Mouse (Mus musculus): ENCODE data around the gene Grip1. TPM values are rescaled to one million over a fixed set of nuclear protein-coding genes. Genes with fewer than 3 reads are reported as not detected.

The Grip1 gene
- total RNA-seq (2022), result not detected

DNA sequence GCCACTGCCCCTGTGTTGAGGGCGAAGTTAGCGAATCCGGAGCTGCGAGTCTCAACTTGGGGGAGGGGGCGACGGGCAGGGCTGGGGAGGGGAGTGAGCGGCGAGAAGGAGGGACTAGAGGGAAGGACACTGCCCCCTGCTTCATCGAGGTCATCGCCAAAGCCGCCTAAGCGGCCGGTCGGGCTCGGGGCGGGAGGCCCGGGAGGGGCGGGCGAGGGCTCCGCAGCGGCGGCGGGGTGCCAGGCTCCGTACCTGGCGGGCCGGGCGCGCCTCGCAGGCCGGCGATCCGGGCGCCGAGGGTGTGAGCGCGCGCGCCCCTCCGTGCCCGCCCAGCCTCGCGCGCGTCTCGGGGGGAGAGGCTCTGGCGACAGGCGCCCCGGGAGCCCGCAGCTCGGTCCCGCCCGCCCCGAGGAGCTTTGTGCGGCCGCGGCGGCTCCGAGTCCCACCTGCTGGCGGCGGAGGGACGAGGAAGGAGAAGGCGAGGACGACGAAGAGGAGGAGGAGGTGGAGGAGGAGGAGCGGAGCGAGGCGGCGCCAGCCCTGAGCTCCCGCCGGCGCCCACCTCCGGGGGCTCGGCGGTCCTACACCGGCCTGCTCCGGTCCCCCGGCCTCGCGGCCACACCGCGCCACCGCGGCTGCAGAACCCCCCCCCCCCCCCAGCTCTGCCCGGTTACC, at the start of gene Grip1:
Gene Grip1 (plus strand): TSS at position 400 of the 675 bp plus-strand sequence.
- DNase-seq (ENCODE audit: low spot score in 2 of 2), result no peak

- DNase-seq (ENCODE audit: low spot score in 2 of 2), result no peak
These were observed 48.5 kb upstream of the Grip1 start for GRCm38 (mm10) chr10:119405103-119405502.

- DNase-seq (ENCODE audit: low spot score in 2 of 2), result no peak
These were observed 48.0 kb upstream of the Grip1 start for GRCm38 (mm10) chr10:119405612-119406011.

DNA sequence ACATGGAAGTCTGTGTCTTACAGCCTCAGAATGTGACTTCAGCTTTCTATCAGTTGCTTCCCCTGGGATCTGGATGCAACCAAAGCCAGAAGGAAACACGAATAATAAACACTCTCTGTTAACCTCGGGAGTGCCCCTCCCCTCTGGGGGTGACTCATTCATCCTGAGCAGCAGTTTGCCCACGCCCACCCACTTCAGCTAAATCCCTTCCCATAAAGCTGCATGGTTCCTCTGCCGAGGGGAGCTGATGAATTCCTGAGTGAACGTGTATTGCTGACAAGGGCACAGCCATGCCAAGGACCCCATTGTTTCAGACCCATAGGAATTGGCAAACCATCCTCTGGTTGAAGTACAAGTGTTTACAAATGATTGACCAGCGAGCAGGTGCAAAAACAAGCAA, 45.3 kb upstream of the Grip1 start:
- DNase-seq (ENCODE audit: low spot score in 2 of 2), result no peak

DNA sequence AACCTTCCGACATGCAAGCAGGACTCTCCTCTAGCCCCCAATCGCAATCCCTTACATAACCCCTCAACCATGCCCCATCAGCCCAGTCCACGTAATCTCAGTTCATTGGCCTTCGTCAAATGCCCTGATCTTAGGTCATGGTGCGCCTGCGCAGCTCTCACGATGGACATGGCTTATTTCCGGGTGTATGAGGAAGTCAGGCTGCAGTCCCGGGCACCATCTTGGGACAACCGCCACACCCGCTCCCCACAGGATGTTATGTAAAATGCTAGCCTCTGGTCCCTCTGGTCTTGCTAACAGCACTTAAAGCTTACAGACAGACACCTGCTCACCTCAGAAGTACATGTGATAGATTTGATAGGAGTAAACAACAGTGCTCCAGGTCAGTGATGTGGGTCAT, 40.4 kb upstream of the Grip1 start:
- DNase-seq (ENCODE audit: low spot score in 2 of 2), result no peak

- DNase-seq (ENCODE audit: low spot score in 2 of 2), result no peak
These were observed 38.5 kb upstream of the Grip1 start for GRCm38 (mm10) chr10:119415106-119415505.

GRCm38 (mm10) chr10:119421418-119421817, 32.2 kb upstream of the Grip1 start:
- DNase-seq (ENCODE audit: low spot score in 2 of 2), result no peak

DNA sequence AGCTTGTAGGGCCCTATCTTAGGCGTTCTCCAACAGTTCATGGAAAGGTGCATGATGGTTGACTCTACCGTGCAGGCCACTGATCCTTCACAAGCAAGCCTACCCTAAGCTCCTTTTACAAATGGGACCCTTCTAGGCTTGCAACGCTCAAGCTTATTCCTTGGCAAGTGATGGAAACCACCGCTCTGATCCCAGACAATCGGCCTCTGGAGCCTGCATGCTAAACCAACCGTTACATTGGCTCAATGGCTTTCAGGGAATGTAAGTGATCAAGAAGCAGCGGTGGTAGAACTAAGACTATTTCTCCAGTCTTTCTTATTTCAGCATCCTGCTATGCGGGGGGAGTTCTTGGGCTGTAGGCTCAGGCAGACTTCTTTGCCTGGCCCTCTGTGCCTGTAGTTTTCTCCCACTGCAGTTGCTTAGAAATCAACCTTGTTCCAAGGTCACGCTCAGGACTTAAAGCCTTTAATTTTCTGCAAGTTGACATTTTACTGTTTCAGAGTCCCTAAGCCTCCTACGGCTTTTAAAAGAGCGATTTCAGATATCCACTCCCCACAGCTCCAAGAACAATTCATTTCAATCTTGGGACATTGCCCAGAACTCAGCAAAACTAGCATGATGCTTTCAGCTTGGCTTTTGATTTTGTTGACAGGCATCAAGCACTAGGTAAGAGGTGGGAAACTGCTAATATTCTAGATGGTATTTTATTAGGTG, 29.7 kb upstream of the Grip1 start:
- no peak for DNase-seq (ENCODE audit: low spot score in 2 of 2)

- DNase-seq (ENCODE audit: low spot score in 2 of 2), result no peak
These were observed 26.0 kb upstream of the Grip1 start for GRCm38 (mm10) chr10:119427653-119428052.

DNA sequence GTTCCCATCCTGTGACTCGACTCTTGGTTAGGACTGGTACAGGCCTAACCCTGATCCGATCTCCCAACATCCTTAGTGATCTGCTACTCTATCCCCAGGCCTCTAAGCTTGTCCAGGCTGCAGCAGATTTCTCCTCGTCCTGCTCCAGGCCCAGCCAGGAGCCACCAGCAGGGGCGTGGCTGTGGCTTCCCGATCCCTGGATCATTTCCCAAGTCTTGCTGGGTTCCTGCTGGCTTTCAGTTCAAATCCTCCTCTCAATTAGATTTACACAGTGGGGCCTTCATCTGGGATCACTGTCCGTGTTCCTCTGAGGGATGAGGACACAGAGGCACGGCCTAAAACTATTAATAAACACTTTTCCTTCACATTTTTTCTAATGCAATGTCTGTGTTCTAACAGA, 25.5 kb upstream of the Grip1 start:
- DNase-seq (ENCODE audit: low spot score in 2 of 2), result no peak

GRCm38 (mm10) chr10:119430240-119430639, 23.4 kb upstream of the Grip1 start:
- DNase-seq (ENCODE audit: low spot score in 2 of 2), result no peak

DNA sequence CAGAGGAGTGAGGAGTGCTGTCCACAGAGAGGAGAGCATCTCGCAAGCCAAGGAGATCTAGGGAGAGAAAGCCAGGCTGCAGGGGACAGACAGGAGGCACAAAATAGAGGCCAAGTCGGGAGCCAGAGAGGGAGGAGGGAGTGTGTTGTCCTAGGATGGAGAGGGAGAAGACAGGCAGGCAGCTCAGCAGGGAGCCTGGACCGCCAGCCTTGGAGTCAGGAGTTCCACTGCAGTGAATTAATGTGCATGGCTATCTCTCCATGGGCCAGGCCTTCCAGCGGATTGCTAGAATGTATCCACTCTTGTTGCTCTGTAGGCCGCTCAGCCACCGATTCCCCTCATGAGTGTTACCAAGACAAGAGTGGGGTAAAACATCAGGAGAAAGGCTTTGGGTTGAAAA, 21.8 kb upstream of the Grip1 start:
- DNase-seq (ENCODE audit: low spot score in 2 of 2), result no peak

- DNase-seq (ENCODE audit: low spot score in 2 of 2), result no peak
These were observed 17.8 kb upstream of the Grip1 start for GRCm38 (mm10) chr10:119435818-119436217.

DNA sequence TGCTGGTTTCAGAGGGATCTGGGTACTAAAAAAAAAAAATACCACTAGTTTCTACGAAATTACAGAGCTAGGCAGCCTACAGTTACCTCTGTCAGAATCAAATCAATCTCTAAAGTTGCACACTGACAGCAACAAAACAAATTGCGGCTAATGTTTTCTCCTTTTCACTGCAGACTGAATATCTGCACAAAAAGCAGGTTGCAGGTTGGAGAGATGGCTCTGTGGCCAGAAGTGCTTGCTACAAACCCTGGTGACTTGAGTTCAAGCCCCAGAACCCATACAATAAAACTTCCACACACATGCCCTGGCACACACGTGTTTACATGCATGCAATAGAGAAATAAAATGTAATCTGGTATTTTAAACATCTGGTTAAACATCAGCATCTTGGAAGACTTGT, 16.3 kb upstream of the Grip1 start:
- DNase-seq (ENCODE audit: low spot score in 2 of 2), result no peak

DNA sequence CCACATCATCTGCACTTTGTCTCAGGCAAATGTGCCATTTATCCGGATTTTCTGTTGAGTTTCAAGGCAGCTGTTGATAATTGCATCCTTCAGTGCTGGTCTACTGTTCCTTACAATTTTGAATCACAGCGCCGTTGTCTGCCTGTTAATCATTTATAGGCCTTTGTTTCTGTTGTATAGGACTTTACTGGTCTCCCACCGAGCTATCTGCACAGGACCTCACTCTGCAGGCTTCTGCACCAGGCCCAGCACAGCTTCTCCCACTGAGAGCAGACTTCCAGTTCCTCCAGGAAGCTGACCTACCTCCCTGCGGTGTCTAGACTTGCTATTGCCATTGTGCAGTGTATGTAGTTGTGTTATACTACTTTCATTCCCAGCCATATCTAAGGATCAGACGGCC, 11.9 kb upstream of the Grip1 start:
- DNase-seq (ENCODE audit: low spot score in 2 of 2), result no peak

- no peak for DNase-seq (ENCODE audit: low spot score in 2 of 2)
These were observed 6.2 kb upstream of the Grip1 start for GRCm38 (mm10) chr10:119447392-119447914.

GRCm38 (mm10) chr10:119447930-119448329, 5.7 kb upstream of the Grip1 start:
- no peak for DNase-seq (ENCODE audit: low spot score in 2 of 2)

GRCm38 (mm10) chr10:119452698-119453097, 932 bp upstream of the Grip1 start:
- DNase-seq (ENCODE audit: low spot score in 2 of 2), result no peak

DNA sequence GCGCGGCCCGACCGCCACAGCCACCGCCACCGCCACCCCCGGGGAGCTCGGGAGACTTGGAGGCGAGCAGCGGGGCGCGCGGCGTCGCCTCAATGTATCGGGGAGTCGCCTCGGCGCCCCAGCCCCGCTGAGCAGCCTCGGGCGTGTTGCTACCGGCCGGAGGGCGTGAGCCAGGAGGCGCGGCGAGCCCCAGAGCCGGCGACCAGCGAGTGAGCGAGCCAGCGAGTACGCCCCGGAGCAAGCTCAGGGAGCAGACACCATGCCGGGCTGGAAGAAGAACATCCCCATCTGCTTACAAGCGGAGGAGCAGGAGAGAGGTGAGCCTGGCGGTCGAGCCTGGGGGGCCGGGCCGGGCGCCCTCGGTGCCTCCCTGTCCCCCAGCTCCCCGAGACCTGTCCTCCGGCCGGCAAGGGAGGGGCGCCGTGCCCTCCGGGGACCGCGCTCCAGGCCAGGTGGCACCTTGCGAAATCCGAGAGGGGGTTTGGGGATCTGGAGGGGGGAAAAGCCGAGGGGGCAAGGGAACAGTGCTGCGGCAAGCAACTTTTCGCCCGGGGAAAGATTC, 557 bp downstream of the Grip1 start:
- DNase-seq (ENCODE audit: low spot score in 2 of 2), result no peak

GRCm38 (mm10) chr10:119454668-119455542, 1.3 kb downstream of the Grip1 start:
- DNase-seq (ENCODE audit: low spot score in 2 of 2), result no peak

- no peak for DNase-seq (ENCODE audit: low spot score in 2 of 2)
These were observed 1.9 kb downstream of the Grip1 start for GRCm38 (mm10) chr10:119455543-119455940.

GRCm38 (mm10) chr10:119457121-119457520, 3.5 kb downstream of the Grip1 start:
- no peak for DNase-seq (ENCODE audit: low spot score in 2 of 2)
